Mouse (Mus musculus) brain, embryonic 14.5 days (tissue): ENCODE measurements around the gene Prtg.

ENCODE experiments used
- CTCF ChIP-seq: fragments of 200-500 bp; IDR thresholded peaks from 2 replicates; pipeline ENCODE4 v1.5.1; 2012; ENCODE audit warnings: inconsistent platforms, mild to moderate bottlenecking, moderate library complexity, borderline replicate concordance; ENCODE audit not compliant: insufficient read depth, insufficient read length; ENCODE audit errors: extremely low read depth
- POLR2A ChIP-seq: fragments of 200-500 bp; IDR thresholded peaks from 2 replicates; pipeline ENCODE4 v1.6.1; 2012; ENCODE audit warnings: mild to moderate bottlenecking, inconsistent platforms, borderline replicate concordance; ENCODE audit not compliant: poor library complexity, insufficient read depth, insufficient read length, severe bottlenecking; ENCODE audit errors: extremely low read depth

- TF ChIP-seq CTCF, result no peak
- no peak for TF ChIP-seq POLR2A
These were observed 74.5 kb downstream of the Prtg start for GRCm38 (mm10) chr9:72881026-72881768.
